Mouse (Mus musculus): ENCODE measurements around the gene Rufy3.

GRCm38 (mm10) chr5:88554086-88554886 is 10.6 kb upstream of the Rufy3 start, which contains the start of gene Utp3:
- TF ChIP-seq POLR2A (IDR thresholded peaks at IDR 0.05; ENCODE audit: insufficient read depth, low read length) (peak; percentile 42), EP300 (IDR thresholded peaks at IDR 0.05; ENCODE audit: insufficient read depth, low read depth, low read length) (no peak)
